Mouse (Mus musculus) liver, embryonic 14.5 days (tissue): ENCODE measurements around the gene Foxi3. TPM values are rescaled to one million over a fixed set of nuclear protein-coding genes. Genes with fewer than 3 reads are reported as not detected.

Experiments
- ATAC-seq: fragments of 200-750 bp; cut with Nextera tagmentation; 2 replicates; pipeline ENCODE4 v1.8.0; 2017; ENCODE audit warnings: moderate number of reproducible peaks, mild to moderate bottlenecking, moderate library complexity; ENCODE audit not compliant: insufficient read depth
- DNase-seq, 3 experiments: peaks; one replicate each; pipeline ENCODE4 v3.0.0-alpha.2; 2012 to 2013; ENCODE audit warnings: low read depth in 3 of 3, low spot score in 3 of 3
- H3K27ac ChIP-seq: fragments of 300-500 bp; sonication (generic); 2 replicates; pipeline ENCODE4 v1.5.1; 2014; ENCODE audit warnings: moderate library complexity, mild to moderate bottlenecking, control low read depth, inconsistent platforms
- H3K27me3 ChIP-seq: fragments of 300-500 bp; sonication (generic); 2 replicates; pipeline ENCODE4 v1.6.1; 2014; ENCODE audit warnings: mild to moderate bottlenecking, low read length, moderate library complexity; ENCODE audit not compliant: control insufficient read depth, insufficient read depth
- H3K36me3 ChIP-seq: fragments of 300-500 bp; sonication (generic); replicated peaks from 2 replicates; pipeline ENCODE4 v1.6.1; 2014; ENCODE audit warnings: low read depth; ENCODE audit not compliant: control insufficient read depth, insufficient read depth
- H3K4me1 ChIP-seq, 2 experiments: fragments of 200-500 bp in 1 of 2; fragments of 300-500 bp in 1 of 2; sonication (generic) in 1 of 2; replicated peaks; 2 replicates each; pipeline ENCODE4 v1.6.1; 2012 to 2014; ENCODE audit warnings: antibody characterized with exemption in 1 of 2, inconsistent platforms in 1 of 2, low read length in 1 of 2; ENCODE audit not compliant: control insufficient read depth in 2 of 2, insufficient read depth in 2 of 2
- H3K4me2 ChIP-seq: fragments of 300-500 bp; sonication (generic); 2 replicates; pipeline ENCODE4 v1.6.1; 2014; ENCODE audit warnings: low read depth, mild to moderate bottlenecking, control low read depth, moderate library complexity
- H3K4me3 ChIP-seq, 2 experiments: fragments of 200-500 bp in 1 of 2; fragments of 300-500 bp in 1 of 2; sonication (generic) in 1 of 2; 2 replicates each; pipeline ENCODE4 v1.5.1; 2012 to 2014; ENCODE audit warnings: low read depth in 2 of 2, low read length in 2 of 2, mild to moderate bottlenecking in 2 of 2, control low read depth in 1 of 2, inconsistent platforms in 1 of 2, moderate library complexity in 1 of 2; ENCODE audit not compliant: insufficient read depth in 1 of 2
- H3K9ac ChIP-seq: fragments of 300-500 bp; sonication (generic); replicated peaks from 2 replicates; pipeline ENCODE4 v1.6.1; 2014; ENCODE audit warnings: mild to moderate bottlenecking, control low read depth, moderate library complexity
- H3K9me3 ChIP-seq: fragments of 300-500 bp; sonication (generic); 2 replicates; pipeline ENCODE4 v1.6.1; 2016; ENCODE audit warnings: low read length, mixed read lengths; ENCODE audit not compliant: control insufficient read depth
- CTCF ChIP-seq: IDR thresholded peaks from 2 replicates; pipeline ENCODE4 v1.5.1; 2016; ENCODE audit warnings: antibody characterized with exemption, low read depth, control low read depth
- EP300 ChIP-seq: IDR thresholded peaks from 2 replicates; pipeline ENCODE4 v1.6.1; 2016; ENCODE audit warnings: antibody characterized with exemption, low read depth
- WGBS: fragments of 180-500 bp; shearing (Covaris S2); extraction: QIAGEN DNeasy Blood & Tissue Kit; methylation state at CpG from one replicate; pipeline ENCODE4 v1.1.7; 2014; ENCODE audit not compliant: insufficient replicate concordance; 5-methylcytosine and 5-hydroxymethylcytosine counted together
- polyA plus RNA-seq, 2 experiments: library from polyadenylated mRNA; depleted of rRNA in 1 of 2; stranded (reverse) in 1 of 2; unstranded in 1 of 2; fragments of >200 nt; fragmentation: Nextera tagmentation in 1 of 2; extraction: Ambion mirVana in 1 of 2; gene quantifications; 2 replicates each; pipeline versions ENCODE4 v1.2.1 to v1.2.3; 2012 to 2014

Gene Foxi3
- polyA plus RNA-seq, 2 experiments: not detected

GRCm38 (mm10) chr6:70965694-70966093, 9.4 kb downstream of the Foxi3 start:
- TF ChIP-seq EP300 (no peak), CTCF (no peak)
- DNase-seq (no peak), ATAC-seq (no peak)
- 25% methylated on average over 7 of the region's 7 CpGs for WGBS
- Histone ChIP-seq H3K4me1 (no peaks in the 10 kb centered on the region), H3K36me3 (no peaks in the 10 kb centered on the region), H3K27me3 (no peaks in the 10 kb centered on the region), H3K4me3 (no peak overlapping the region), H3K27ac (no peak overlapping the region), H3K9me3 (no peaks in the 10 kb centered on the region), H3K4me2 (no peak overlapping the region), H3K9ac (no peak overlapping the region)

GRCm38 (mm10) chr6:70967422-70967821, 11.1 kb downstream of the Foxi3 start:
- H3K27ac ChIP-seq: no peak overlapping the region
- H3K4me2 ChIP-seq: no peak overlapping the region
- TF ChIP-seq EP300 (no peak), CTCF (no peak)

GRCm38 (mm10) chr6:70968291-70968690, 12.0 kb downstream of the Foxi3 start:
- no peaks in the 10 kb centered on the region for H3K4me1 ChIP-seq
- H3K4me2 ChIP-seq: no peak overlapping the region
- DNase-seq: no peak
- no peaks in the 10 kb centered on the region for H3K9me3 ChIP-seq
- no peak for ATAC-seq
- no peaks in the 10 kb centered on the region for H3K27me3 ChIP-seq
- no peaks in the 10 kb centered on the region for H3K36me3 ChIP-seq
- H3K4me3 ChIP-seq: no peak overlapping the region
- no peak overlapping the region for H3K27ac ChIP-seq
- no peak overlapping the region for H3K9ac ChIP-seq
- no peak for TF ChIP-seq CTCF
- no peak for TF ChIP-seq EP300
- WGBS: 50% methylated on average over 4 of the region's 4 CpGs

More at GRCm38 (mm10) chr6:70967422-70967821, 11.1 kb downstream of the Foxi3 start:
- WGBS: 4% methylated on average over 8 of the region's 8 CpGs
- Histone ChIP-seq H3K4me3 (no peak overlapping the region), H3K9ac (no peak overlapping the region), H3K36me3 (no peaks in the 10 kb centered on the region), H3K9me3 (no peaks in the 10 kb centered on the region), H3K27me3 (no peaks in the 10 kb centered on the region), H3K4me1 (no peaks in the 10 kb centered on the region)
- ATAC-seq: no peak
- DNase-seq: no peak

GRCm38 (mm10) chr6:70973066-70973465, 16.7 kb downstream of the Foxi3 start:
- ATAC-seq: no peak
- DNase-seq: no peak
- no peak for TF ChIP-seq CTCF
- TF ChIP-seq EP300: no peak

GRCm38 (mm10) chr6:70981036-70981435, 24.7 kb downstream of the Foxi3 start:
- Histone ChIP-seq H3K4me2 (no peak overlapping the region), H3K27me3 (no peaks in the 10 kb centered on the region), H3K4me3 (no peak overlapping the region), H3K9me3 (no peaks in the 10 kb centered on the region), H3K27ac (no peak overlapping the region), H3K4me1 (no peaks in the 10 kb centered on the region), H3K9ac (no peak overlapping the region), H3K36me3 (no peaks in the 10 kb centered on the region)
- no peak for DNase-seq
- TF ChIP-seq CTCF (no peak), EP300 (no peak)
- no peak for ATAC-seq
- WGBS: 60% methylated on average over 8 of the region's 8 CpGs

More at GRCm38 (mm10) chr6:70973066-70973465, 16.7 kb downstream of the Foxi3 start:
- no peaks in the 10 kb centered on the region for H3K4me1 ChIP-seq
- H3K36me3 ChIP-seq: no peaks in the 10 kb centered on the region
- H3K27me3 ChIP-seq: no peaks in the 10 kb centered on the region
- no peak overlapping the region for H3K9ac ChIP-seq
- no peak overlapping the region for H3K4me3 ChIP-seq
- H3K4me2 ChIP-seq: no peak overlapping the region
- H3K27ac ChIP-seq: no peak overlapping the region
- 56% methylated on average over 3 of the region's 3 CpGs for WGBS
- H3K9me3 ChIP-seq: no peaks in the 10 kb centered on the region
